Mouse (Mus musculus): ENCODE data around the gene Rab3gap1. TPM values are rescaled to one million over a fixed set of nuclear protein-coding genes. Genes with fewer than 3 reads are reported as not detected.

The Rab3gap1 gene
- polyA plus RNA-seq, 1 experiment from 2014 or later: 23.9 TPM

DNA sequence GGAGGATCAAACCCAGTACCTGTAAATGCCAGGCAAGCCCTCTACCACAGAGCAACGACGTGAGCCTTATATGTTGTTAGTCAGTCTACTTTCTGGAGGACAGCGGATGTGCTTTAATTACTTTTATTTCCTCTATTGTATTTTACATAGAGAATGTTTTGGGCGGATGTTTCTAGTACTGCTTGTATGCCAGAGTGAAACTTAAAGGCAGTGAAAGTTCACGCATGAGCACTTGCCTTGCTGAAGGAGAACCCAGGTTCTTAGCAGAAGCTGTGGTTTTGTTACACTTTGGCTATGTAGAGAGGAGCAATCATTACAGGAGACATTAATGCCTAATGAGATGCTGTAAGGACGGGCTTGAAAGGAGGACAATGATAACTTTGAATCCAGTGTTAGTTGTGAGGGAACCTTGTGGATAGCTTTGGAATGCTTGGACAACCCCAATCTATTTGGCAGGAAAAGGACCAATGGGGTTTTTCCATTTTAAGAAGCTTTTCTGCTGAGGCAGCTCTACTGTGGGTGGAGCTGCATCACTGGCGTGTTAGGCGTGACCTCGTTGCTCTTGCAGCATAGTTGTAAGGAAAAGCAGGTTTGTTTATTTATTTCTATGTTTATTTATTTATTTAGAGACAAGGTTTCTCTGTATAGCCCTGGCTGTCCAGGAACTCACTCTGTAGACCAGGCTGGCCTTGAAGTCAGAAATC lies 9.5 kb upstream of the Rab3gap1 start:
- Histone ChIP-seq H3K4me3 (no peak overlapping the region), H3K4me1 (replicated peaks) (no peaks in the 10 kb centered on the region), H3K9me3 (replicated peaks) (no peaks in the 10 kb centered on the region), H3K36me3 (no peaks in the 10 kb centered on the region), H3K9ac (no peak overlapping the region), H3K4me2 (no peak overlapping the region), H3K27me3 (no peaks in the 10 kb centered on the region), H3K27ac (no peak overlapping the region)
- no peak for ATAC-seq (replicated peaks; ENCODE audit: insufficient number of reproducible peaks, insufficient read depth, low FRiP score, low read depth)
- WGBS: 82% methylated on average over 9 of the region's 9 CpGs

DNA sequence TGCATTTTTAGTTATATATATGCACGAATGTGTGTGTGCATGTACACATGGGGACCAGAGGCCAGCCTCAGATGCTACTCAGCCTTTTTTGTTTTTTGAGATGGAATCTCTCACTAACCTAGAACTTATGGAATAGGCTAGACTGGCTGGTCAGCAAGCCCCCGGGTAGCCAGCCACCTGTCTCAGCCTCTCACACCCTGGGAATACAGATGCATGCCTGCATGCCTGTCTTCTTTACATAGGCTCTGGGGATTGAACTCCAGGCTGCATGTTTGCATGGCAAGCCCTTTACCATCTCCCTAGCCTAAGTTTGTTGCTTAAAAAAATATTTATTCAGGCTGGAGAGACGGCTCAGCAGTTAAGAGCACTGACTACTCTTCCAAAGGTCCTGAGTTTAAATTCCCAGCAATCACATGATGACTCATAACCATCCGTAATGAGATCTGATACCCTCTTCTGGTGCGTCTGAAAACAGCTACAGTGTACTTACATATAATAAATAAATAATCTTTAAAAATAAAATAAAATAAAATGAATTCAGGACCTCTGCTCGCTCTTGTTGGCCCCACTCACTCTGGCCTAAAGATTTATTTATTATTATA lies 8.7 kb upstream of the Rab3gap1 start:
- Histone ChIP-seq H3K36me3 (no peaks in the 10 kb centered on the region), H3K4me1 (replicated peaks) (no peaks in the 10 kb centered on the region), H3K27me3 (no peaks in the 10 kb centered on the region), H3K27ac (no peak overlapping the region), H3K9ac (no peak overlapping the region), H3K4me3 (no peak overlapping the region), H3K4me2 (no peak overlapping the region), H3K9me3 (replicated peaks) (no peaks in the 10 kb centered on the region)
- ATAC-seq (replicated peaks; ENCODE audit: insufficient number of reproducible peaks, insufficient read depth, low FRiP score, low read depth): no peak
- 65% methylated on average over 6 of the region's 6 CpGs for WGBS

DNA sequence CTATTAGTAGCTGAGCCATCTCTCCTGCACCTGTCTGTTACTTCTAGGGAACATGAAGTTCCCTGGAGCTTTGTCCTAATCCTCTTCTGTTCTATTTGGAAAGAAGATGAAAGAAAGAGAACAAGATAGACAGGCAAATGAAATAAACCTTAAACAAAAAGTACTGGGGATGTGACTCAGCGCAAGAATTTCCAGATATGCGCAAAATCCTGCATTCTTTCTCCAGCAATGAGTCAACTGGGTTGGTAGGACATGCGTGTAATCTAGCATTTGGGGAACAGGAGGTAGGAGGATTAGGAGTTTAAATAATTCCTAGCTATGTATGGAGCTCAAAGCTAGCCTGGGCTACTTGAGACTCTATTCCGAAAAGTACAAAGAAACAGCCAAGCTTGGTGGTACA lies 8.1 kb upstream of the Rab3gap1 start:
- ATAC-seq (replicated peaks; ENCODE audit: insufficient number of reproducible peaks, insufficient read depth, low FRiP score, low read depth): no peak
- H3K27me3 ChIP-seq: no peaks in the 10 kb centered on the region
- no peaks in the 10 kb centered on the region for H3K4me1 ChIP-seq (replicated peaks)
- no peaks in the 10 kb centered on the region for H3K9me3 ChIP-seq (replicated peaks)
- H3K36me3 ChIP-seq: no peaks in the 10 kb centered on the region
- no peak overlapping the region for H3K9ac ChIP-seq
- no peak overlapping the region for H3K4me2 ChIP-seq
- no peak overlapping the region for H3K27ac ChIP-seq
- 88% methylated on average over 4 of the region's 4 CpGs for WGBS
- H3K4me3 ChIP-seq: no peak overlapping the region

- H3K4me2 ChIP-seq: no peak overlapping the region
- no peaks in the 10 kb centered on the region for H3K4me1 ChIP-seq (replicated peaks)
- ATAC-seq (replicated peaks; ENCODE audit: insufficient number of reproducible peaks, insufficient read depth, low FRiP score, low read depth): no peak
- H3K36me3 ChIP-seq: no peaks in the 10 kb centered on the region
- H3K27ac ChIP-seq: no peak overlapping the region
- H3K4me3 ChIP-seq: no peak overlapping the region
- no peak overlapping the region for H3K9ac ChIP-seq
- no peaks in the 10 kb centered on the region for H3K27me3 ChIP-seq
- no peaks in the 10 kb centered on the region for H3K9me3 ChIP-seq (replicated peaks)
- 76% methylated on average over 5 of the region's 5 CpGs for WGBS
Observed at GRCm38 (mm10) chr1:127861900-127862299, 6.7 kb upstream of the Rab3gap1 start.

GRCm38 (mm10) chr1:127863806-127864205 lies 4.8 kb upstream of the Rab3gap1 start:
- WGBS: 71% methylated on average over 7 of the region's 7 CpGs
- no peaks in the 10 kb centered on the region for H3K4me1 ChIP-seq (replicated peaks)
- no peak overlapping the region for H3K4me2 ChIP-seq
- no peak overlapping the region for H3K9ac ChIP-seq
- no peaks in the 10 kb centered on the region for H3K36me3 ChIP-seq
- H3K27me3 ChIP-seq: no peaks in the 10 kb centered on the region
- H3K9me3 ChIP-seq (replicated peaks): no peaks in the 10 kb centered on the region
- no peak for ATAC-seq (replicated peaks; ENCODE audit: insufficient number of reproducible peaks, insufficient read depth, low FRiP score, low read depth)
- no peak overlapping the region for H3K4me3 ChIP-seq
- H3K27ac ChIP-seq: no peak overlapping the region

GRCm38 (mm10) chr1:127869276-127869675 lies 703 bp downstream of the Rab3gap1 start:
- H3K4me1 ChIP-seq (replicated peaks): peaks cover 8% of the 10 kb centered on the region
- peak overlapping the region; percentile 73 for H3K9ac ChIP-seq
- peaks cover 13% of the 10 kb centered on the region for H3K36me3 ChIP-seq
- peak overlapping the region; percentile 58 for H3K4me2 ChIP-seq
- no peak for ATAC-seq (replicated peaks; ENCODE audit: insufficient number of reproducible peaks, insufficient read depth, low FRiP score, low read depth)
- no peaks in the 10 kb centered on the region for H3K9me3 ChIP-seq (replicated peaks)
- 18% methylated on average over 8 of the region's 8 CpGs for WGBS
- H3K27me3 ChIP-seq: no peaks in the 10 kb centered on the region
- peak overlapping the region; percentile 86 for H3K27ac ChIP-seq
- H3K4me3 ChIP-seq: peak overlapping the region; percentile 86

DNA sequence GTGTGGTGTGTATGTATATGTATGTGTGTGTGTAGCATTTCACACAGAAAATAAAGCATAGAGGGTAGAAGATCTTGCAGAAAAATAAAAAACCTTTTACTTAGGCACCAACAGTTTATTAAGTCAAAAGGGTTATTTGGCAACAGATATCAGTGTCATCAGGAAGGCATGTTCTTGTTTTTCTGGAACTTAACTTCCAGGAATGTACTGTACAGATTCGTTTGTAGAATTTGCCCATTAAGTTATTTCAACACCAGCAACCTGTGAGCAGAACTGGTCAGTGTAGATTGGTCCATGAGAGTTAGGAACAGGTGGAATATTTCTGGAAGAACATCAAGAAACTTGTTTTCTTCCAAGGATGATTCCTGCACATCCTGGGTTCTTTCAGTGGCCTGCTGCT lies 30.8 kb downstream of the Rab3gap1 start:
- H3K36me3 ChIP-seq: peaks cover 16% of the 10 kb centered on the region

GRCm38 (mm10) chr1:127904774-127905385 lies 36.3 kb downstream of the Rab3gap1 start:
- H3K36me3 ChIP-seq: peaks cover 19% of the 10 kb centered on the region
- 71% methylated on average over 2 of the region's 2 CpGs for WGBS
- no peak overlapping the region for H3K4me3 ChIP-seq
- no peak overlapping the region for H3K4me2 ChIP-seq
- no peaks in the 10 kb centered on the region for H3K4me1 ChIP-seq (replicated peaks)
- no peak for ATAC-seq (replicated peaks; ENCODE audit: insufficient number of reproducible peaks, insufficient read depth, low FRiP score, low read depth)
- no peaks in the 10 kb centered on the region for H3K9me3 ChIP-seq (replicated peaks)
- H3K27me3 ChIP-seq: no peaks in the 10 kb centered on the region
- no peak overlapping the region for H3K27ac ChIP-seq
- H3K9ac ChIP-seq: no peak overlapping the region

More for the DNA sequence above, 30.8 kb downstream of the Rab3gap1 start:
- H3K4me2 ChIP-seq: no peak overlapping the region
- no peak overlapping the region for H3K9ac ChIP-seq
- no peak for ATAC-seq (replicated peaks; ENCODE audit: insufficient number of reproducible peaks, insufficient read depth, low FRiP score, low read depth)
- H3K4me3 ChIP-seq: no peak overlapping the region
- WGBS: 74% methylated on average over 1 of the region's 1 CpGs
- H3K9me3 ChIP-seq (replicated peaks): no peaks in the 10 kb centered on the region
- no peak overlapping the region for H3K27ac ChIP-seq
- H3K27me3 ChIP-seq: no peaks in the 10 kb centered on the region
- no peaks in the 10 kb centered on the region for H3K4me1 ChIP-seq (replicated peaks)

DNA sequence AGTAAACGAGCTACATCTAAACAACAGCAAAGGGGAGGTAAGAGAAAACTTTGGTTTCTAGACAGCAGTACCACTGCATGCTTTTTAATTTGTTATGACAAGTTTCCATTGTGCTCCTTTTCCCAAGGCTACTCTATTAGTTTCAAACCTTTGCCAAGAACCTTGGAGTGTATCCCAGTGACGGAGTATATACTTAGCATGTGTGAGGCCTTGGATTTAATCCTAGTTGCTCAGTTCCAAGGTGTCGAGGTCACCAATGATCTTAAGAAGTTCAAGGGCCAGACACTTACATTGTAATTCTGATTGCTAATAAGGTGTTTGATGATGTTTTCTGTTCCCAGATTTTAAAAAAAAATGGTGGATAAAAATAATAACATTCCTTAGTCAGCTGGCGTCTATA lies 44.5 kb downstream of the Rab3gap1 start:
- peaks cover 19% of the 10 kb centered on the region for H3K36me3 ChIP-seq
- no peak for ATAC-seq (replicated peaks; ENCODE audit: insufficient number of reproducible peaks, insufficient read depth, low FRiP score, low read depth)
- no peaks in the 10 kb centered on the region for H3K9me3 ChIP-seq (replicated peaks)
- H3K9ac ChIP-seq: no peak overlapping the region
- no peak overlapping the region for H3K27ac ChIP-seq
- H3K4me1 ChIP-seq (replicated peaks): no peaks in the 10 kb centered on the region
- no peak overlapping the region for H3K4me2 ChIP-seq
- no peak overlapping the region for H3K4me3 ChIP-seq
- 68% methylated on average over 4 of the region's 4 CpGs for WGBS
- no peaks in the 10 kb centered on the region for H3K27me3 ChIP-seq

- H3K36me3 ChIP-seq: peaks cover 20% of the 10 kb centered on the region
- no peak overlapping the region for H3K4me2 ChIP-seq
- no peaks in the 10 kb centered on the region for H3K4me1 ChIP-seq (replicated peaks)
- H3K27ac ChIP-seq: no peak overlapping the region
- ATAC-seq (replicated peaks; ENCODE audit: insufficient number of reproducible peaks, insufficient read depth, low FRiP score, low read depth): no peak
- no peaks in the 10 kb centered on the region for H3K9me3 ChIP-seq (replicated peaks)
- H3K27me3 ChIP-seq: no peaks in the 10 kb centered on the region
- H3K4me3 ChIP-seq: no peak overlapping the region
- 61% methylated on average over 6 of the region's 6 CpGs for WGBS
- no peak overlapping the region for H3K9ac ChIP-seq
Observed at GRCm38 (mm10) chr1:127915316-127915715, 46.7 kb downstream of the Rab3gap1 start.

- ATAC-seq (replicated peaks; ENCODE audit: insufficient number of reproducible peaks, insufficient read depth, low FRiP score, low read depth): no peak
- H3K4me1 ChIP-seq (replicated peaks): no peaks in the 10 kb centered on the region
- H3K9me3 ChIP-seq (replicated peaks): no peaks in the 10 kb centered on the region
- peaks cover 16% of the 10 kb centered on the region for H3K36me3 ChIP-seq
- H3K27me3 ChIP-seq: no peaks in the 10 kb centered on the region
- H3K9ac ChIP-seq: no peak overlapping the region
- 59% methylated on average over 1 of the region's 1 CpGs for WGBS
- H3K4me2 ChIP-seq: no peak overlapping the region
- H3K4me3 ChIP-seq: no peak overlapping the region
- H3K27ac ChIP-seq: no peak overlapping the region
Observed at GRCm38 (mm10) chr1:127915802-127916201, 47.2 kb downstream of the Rab3gap1 start.
